Comparison of ENCODE assay signal across 21 mouse cellular contexts in genomic region chr1:164714905-164715304, GRCm38 (mm10).
A peak's percentile ranks its signal among the peaks of the same experiment; 100 is the strongest.
DNase-seq lines count a peak whose midpoint lies in the region; ATAC-seq lines count a peak whose summit lies in the region.
"Had no signal": no experiment of that assay in that cellular context is flagged by ENCODE, and none has a peak within 500 bp of the region (broad histone marks: within the 10 kb centered on the region; RNA-seq: fewer than 3 reads in every experiment).

No protein-coding gene starts in this region.

- no peak for ATAC-seq in embryonic facial prominence, embryonic 14.5 days (ENCODE audit: low read depth)
- no peak for ATAC-seq in lung, embryonic 16.5 days (ENCODE audit: low read depth)
- no peak for ATAC-seq in stomach, embryonic 16.5 days (ENCODE audit: insufficient read depth, low FRiP score)
- ATAC-seq: CD4-positive, CD25-positive, alpha-beta regulatory T cell, adult 4 months; midbrain, embryonic 15.5 days had no signal

- no peak overlapping the region for H3K27ac ChIP-seq in embryonic facial prominence, embryonic 14.5 days (replicated peaks; ENCODE audit: low read depth, low read length)
- no peak overlapping the region for H3K27ac ChIP-seq in embryonic facial prominence, embryonic 10.5 days (replicated peaks)
- peak overlapping the region; percentile 78 for H3K27ac ChIP-seq in lung, embryonic 16.5 days (ENCODE audit: low read length)
- peak overlapping the region; percentile 50; the same call in 1 of the 2 replicates for H3K27ac ChIP-seq in stomach, embryonic 16.5 days (ENCODE audit: low read length)
- no peak overlapping the region for H3K27ac ChIP-seq in forebrain, embryonic 10.5 days
- H3K27ac ChIP-seq: forebrain, embryonic 12.5 days; hindbrain, embryonic 15.5 days; liver, embryonic 14.5 days; midbrain, embryonic 15.5 days had no signal

- H3K4me3 ChIP-seq in embryonic facial prominence, embryonic 14.5 days (ENCODE audit: low read depth, low read length): no peak overlapping the region
- no peak overlapping the region for H3K4me3 ChIP-seq in embryonic facial prominence, embryonic 10.5 days
- H3K4me3 ChIP-seq in lung, embryonic 16.5 days (ENCODE audit: low read length): no peak overlapping the region
- no peak overlapping the region for H3K4me3 ChIP-seq in stomach, embryonic 16.5 days (replicated peaks; ENCODE audit: low read length)
- H3K4me3 ChIP-seq in forebrain, embryonic 10.5 days: no peak overlapping the region
- H3K4me3 ChIP-seq: forebrain, embryonic 12.5 days; heart, embryonic 12.5 days; hindbrain, embryonic 15.5 days; megakaryocyte, embryonic 14.5 days; midbrain, embryonic 15.5 days had no signal

- H3K4me1 ChIP-seq in embryonic facial prominence, embryonic 14.5 days (ENCODE audit: control insufficient read depth, insufficient read depth, low read length): no peaks in the 10 kb centered on the region
- no peaks in the 10 kb centered on the region for H3K4me1 ChIP-seq in embryonic facial prominence, embryonic 10.5 days
- H3K4me1 ChIP-seq in lung, embryonic 16.5 days (replicated peaks; ENCODE audit: control insufficient read depth, insufficient read depth, low read length): peaks cover 2% of the 10 kb centered on the region
- H3K4me1 ChIP-seq in stomach, embryonic 16.5 days (ENCODE audit: control insufficient read depth, insufficient read depth, low read length): no peaks in the 10 kb centered on the region
- H3K4me1 ChIP-seq in forebrain, embryonic 10.5 days: no peaks in the 10 kb centered on the region
- H3K4me1 ChIP-seq: forebrain, embryonic 12.5 days; heart, embryonic 12.5 days; hindbrain, embryonic 15.5 days; megakaryocyte, embryonic 14.5 days; midbrain, embryonic 15.5 days had no signal

- DNase-seq in embryonic facial prominence, embryonic 14.5 days (ENCODE audit: low spot score): peak; percentile 2
- DNase-seq in embryonic facial prominence, embryonic 10.5 days (ENCODE audit: low spot score): no peak
- DNase-seq in lung, postnatal 14 days: no peak
- DNase-seq in kidney, postnatal 10 days: peak; percentile 24
- no peak for DNase-seq in forebrain, embryonic 10.5 days (ENCODE audit: extremely low spot score, low spot score)
- no peak for DNase-seq in heart, adult 18-20 months
- DNase-seq: adrenal gland, adult 2 months; cerebellum, postnatal 10 days; gastrocnemius, postnatal 25 days; spleen, adult 18-20 months; thymus, postnatal 4 days had no signal

- no peaks in the 10 kb centered on the region for H3K9me3 ChIP-seq in embryonic facial prominence, embryonic 14.5 days (ENCODE audit: control insufficient read depth, low read length)
- no peaks in the 10 kb centered on the region for H3K9me3 ChIP-seq in embryonic facial prominence, embryonic 10.5 days
- H3K9me3 ChIP-seq in lung, embryonic 16.5 days (ENCODE audit: control insufficient read depth, low read length): no peaks in the 10 kb centered on the region
- no peaks in the 10 kb centered on the region for H3K9me3 ChIP-seq in stomach, embryonic 16.5 days (replicated peaks; ENCODE audit: control insufficient read depth, low read length)
- H3K9me3 ChIP-seq in forebrain, embryonic 10.5 days: no peaks in the 10 kb centered on the region
- H3K9me3 ChIP-seq: forebrain, embryonic 12.5 days; heart, embryonic 12.5 days; hindbrain, embryonic 15.5 days; megakaryocyte, embryonic 14.5 days; midbrain, embryonic 15.5 days had no signal

- H3K27me3 ChIP-seq in embryonic facial prominence, embryonic 14.5 days (replicated peaks; ENCODE audit: control insufficient read depth, insufficient read depth, low read length): no peaks in the 10 kb centered on the region
- H3K27me3 ChIP-seq in embryonic facial prominence, embryonic 10.5 days (replicated peaks; ENCODE audit: low read depth, poor library complexity, severe bottlenecking): no peaks in the 10 kb centered on the region
- H3K27me3 ChIP-seq in lung, embryonic 16.5 days (ENCODE audit: control insufficient read depth, insufficient read depth, low read depth, low read length): no peaks in the 10 kb centered on the region
- H3K27me3 ChIP-seq in stomach, embryonic 16.5 days (ENCODE audit: control insufficient read depth, insufficient read depth, low read length): no peaks in the 10 kb centered on the region
- no peaks in the 10 kb centered on the region for H3K27me3 ChIP-seq in forebrain, embryonic 10.5 days (ENCODE audit: poor library complexity, severe bottlenecking)
- H3K27me3 ChIP-seq: forebrain, embryonic 12.5 days; heart, embryonic 12.5 days; hindbrain, embryonic 15.5 days; megakaryocyte, embryonic 14.5 days; midbrain, embryonic 15.5 days had no signal

- H3K4me2 ChIP-seq in embryonic facial prominence, embryonic 14.5 days (ENCODE audit: low read depth, low read length): no peak overlapping the region
- H3K4me2 ChIP-seq in lung, embryonic 16.5 days (ENCODE audit: low read depth, low read length): no peak overlapping the region
- H3K4me2 ChIP-seq in stomach, embryonic 16.5 days (ENCODE audit: low read depth, low read length): no peak overlapping the region
- H3K4me2 ChIP-seq: forebrain, embryonic 12.5 days; heart, embryonic 12.5 days; hindbrain, embryonic 15.5 days; midbrain, embryonic 15.5 days had no signal

- WGBS in embryonic facial prominence, embryonic 14.5 days: 68% methylated on average over 2 of the region's 2 CpGs
- 82% methylated on average over 2 of the region's 2 CpGs for WGBS in embryonic facial prominence, embryonic 10.5 days
- 59% methylated on average over 2 of the region's 2 CpGs for WGBS in lung, embryonic 16.5 days
- 44% methylated on average over 2 of the region's 2 CpGs for WGBS in stomach, embryonic 16.5 days
- WGBS in forebrain, embryonic 10.5 days: 90% methylated on average over 2 of the region's 2 CpGs

- no peaks in the 10 kb centered on the region for H3K36me3 ChIP-seq in embryonic facial prominence, embryonic 14.5 days (ENCODE audit: control insufficient read depth, insufficient read depth, low read length)
- H3K36me3 ChIP-seq in embryonic facial prominence, embryonic 10.5 days (replicated peaks): no peaks in the 10 kb centered on the region
- H3K36me3 ChIP-seq in lung, embryonic 16.5 days (ENCODE audit: control insufficient read depth, insufficient read depth, low read length): no peaks in the 10 kb centered on the region
- H3K36me3 ChIP-seq in stomach, embryonic 16.5 days (ENCODE audit: control insufficient read depth, insufficient read depth, low read length): no peaks in the 10 kb centered on the region
- H3K36me3 ChIP-seq in forebrain, embryonic 10.5 days (replicated peaks): no peaks in the 10 kb centered on the region
- H3K36me3 ChIP-seq: forebrain, embryonic 12.5 days; G1E; heart, embryonic 12.5 days; hindbrain, embryonic 15.5 days; midbrain, embryonic 15.5 days had no signal

- H3K9ac ChIP-seq in embryonic facial prominence, embryonic 14.5 days (ENCODE audit: low read depth, low read length): no peak overlapping the region
- H3K9ac ChIP-seq in lung, embryonic 16.5 days (ENCODE audit: low read length): no peak overlapping the region
- H3K9ac ChIP-seq in stomach, embryonic 16.5 days (ENCODE audit: low read length): no peak overlapping the region
- H3K9ac ChIP-seq: forebrain, embryonic 12.5 days; heart, embryonic 12.5 days; hindbrain, embryonic 15.5 days; liver, embryonic 14.5 days; midbrain, embryonic 15.5 days had no signal

Comparison
In these comparisons a context has a peak if more than half of its experiments do, and no peak if none do; other contexts are left out.
1. DNase-seq: peak in embryonic facial prominence, embryonic 14.5 days (single experiment) and kidney, postnatal 10 days (single experiment); none in embryonic facial prominence, embryonic 10.5 days (single experiment), lung, postnatal 14 days (single experiment), forebrain, embryonic 10.5 days (single experiment) and heart, adult 18-20 months (0 of 2).
2. H3K27ac ChIP-seq: peak in lung, embryonic 16.5 days (single experiment) and stomach, embryonic 16.5 days (single experiment); none in embryonic facial prominence, embryonic 14.5 days (single experiment), embryonic facial prominence, embryonic 10.5 days (single experiment) and forebrain, embryonic 10.5 days (single experiment).